Mouse (Mus musculus) ES-E14 (cell line): Measurements from ENCODE around the gene Ankrd39.

Source experiments
- HCFC1 ChIP-seq: IDR thresholded peaks from 2 replicates; pipeline ENCODE4 v1.6.1; 2012; ENCODE audit warnings: low read length, inconsistent platforms, borderline replicate concordance; ENCODE audit not compliant: insufficient read depth
- MAFK ChIP-seq: IDR thresholded peaks from 2 replicates; pipeline ENCODE4 v1.6.1; 2014; ENCODE audit warnings: mild to moderate bottlenecking, low read depth, low read length, inconsistent platforms; ENCODE audit not compliant: insufficient read depth
- ZNF384 ChIP-seq: IDR thresholded peaks from 2 replicates; pipeline ENCODE4 v1.6.1; 2012; ENCODE audit warnings: low read depth, low read length, inconsistent platforms

GRCm38 (mm10) chr1:36552506-36552905 lies 5.3 kb upstream of the Ankrd39 start:
- TF ChIP-seq MAFK (no peak), ZNF384 (no peak), HCFC1 (no peak)
